Mouse (Mus musculus) embryonic facial prominence, embryonic 11.5 days (tissue): Measurements from ENCODE around the gene Cdh13. TPM values are rescaled to one million over a fixed set of nuclear protein-coding genes. Genes with fewer than 3 reads are reported as not detected.

Experiments used
- ATAC-seq: fragments of 200-750 bp; cut with Nextera tagmentation; replicated peaks from 2 replicates; pipeline ENCODE4 v1.8.0; 2017; ENCODE audit warnings: low read depth; ENCODE audit not compliant: insufficient number of reproducible peaks, low FRiP score, low TSS enrichment
- DNase-seq: peaks from one replicate; pipeline ENCODE4 v3.0.0-alpha.2; 2015; ENCODE audit warnings: low spot score
- H3K27ac ChIP-seq: fragments of 300-500 bp; sonication (generic); replicated peaks from 2 replicates; pipeline ENCODE4 v1.5.1; 2014; ENCODE audit warnings: mild to moderate bottlenecking, low read depth, low read length, control low read depth
- H3K27me3 ChIP-seq: fragments of 300-500 bp; sonication (generic); 2 replicates; pipeline ENCODE4 v1.6.1; 2014; ENCODE audit warnings: mild to moderate bottlenecking, low read length, moderate library complexity, mixed read lengths; ENCODE audit not compliant: control insufficient read depth, insufficient read depth
- H3K36me3 ChIP-seq: fragments of 300-500 bp; sonication (generic); replicated peaks from 2 replicates; pipeline ENCODE4 v1.6.1; 2014; ENCODE audit warnings: low read depth, mild to moderate bottlenecking, low read length, moderate library complexity, mixed read lengths; ENCODE audit not compliant: control insufficient read depth, insufficient read depth
- H3K4me1 ChIP-seq: fragments of 300-500 bp; sonication (generic); 2 replicates; pipeline ENCODE4 v1.6.1; 2014; ENCODE audit warnings: low read length, mixed read lengths; ENCODE audit not compliant: control insufficient read depth, insufficient read depth
- H3K4me2 ChIP-seq: fragments of 300-500 bp; sonication (generic); 2 replicates; pipeline ENCODE4 v1.6.1; 2014; ENCODE audit warnings: low read depth, mild to moderate bottlenecking, control low read depth, low read length, moderate library complexity
- H3K4me3 ChIP-seq: fragments of 300-500 bp; sonication (generic); 2 replicates; pipeline ENCODE4 v1.5.1; 2014; ENCODE audit warnings: low read depth, low read length, control low read depth
- H3K9ac ChIP-seq: fragments of 300-500 bp; sonication (generic); replicated peaks from 2 replicates; pipeline ENCODE4 v1.6.1; 2014; ENCODE audit warnings: mild to moderate bottlenecking, control low read depth, low read length
- H3K9me3 ChIP-seq: fragments of 300-500 bp; sonication (generic); replicated peaks from 2 replicates; pipeline ENCODE4 v1.6.1; 2016; ENCODE audit warnings: mild to moderate bottlenecking, low read length, inconsistent platforms, mixed read lengths; ENCODE audit not compliant: control insufficient read depth
- WGBS: fragments of 180-500 bp; shearing (Covaris S2); extraction: QIAGEN DNeasy Blood & Tissue Kit; methylation state at CpG from one replicate; pipeline ENCODE4 v1.1.7; 2014; 5-methylcytosine and 5-hydroxymethylcytosine counted together
- polyA plus RNA-seq: library from polyadenylated mRNA; unstranded; fragments of >200 nt; fragmentation: Nextera tagmentation; extraction: Ambion mirVana; gene quantifications from 2 replicates; pipeline ENCODE4 v1.2.1, GENCODE M21; 2014

Cdh13 gene
- polyA plus RNA-seq, 1 experiment from 2014 or later: 7.1 TPM

DNA sequence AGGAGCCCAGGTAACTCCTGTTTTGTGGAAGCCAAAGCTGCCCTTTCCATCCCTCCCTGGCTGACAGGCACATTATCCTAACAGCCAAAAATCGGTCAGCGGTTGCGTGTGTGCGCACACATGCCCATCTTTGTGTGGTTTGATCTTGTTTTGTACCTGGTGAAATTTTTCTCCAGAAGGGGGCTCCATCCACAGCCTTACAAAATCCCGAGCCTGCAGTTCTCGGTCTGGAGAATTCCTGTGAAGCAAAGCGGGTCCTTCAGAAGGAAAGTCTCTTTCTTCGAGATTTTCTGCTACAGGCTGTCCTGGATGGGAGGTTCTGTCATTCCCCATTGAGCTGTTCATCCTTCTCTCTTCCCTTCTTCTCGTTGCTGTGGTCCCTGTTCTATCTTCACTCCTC lies 4.0 kb downstream of the Cdh13 start:
- Histone ChIP-seq H3K4me1 (no peaks in the 10 kb centered on the region), H3K9me3 (no peaks in the 10 kb centered on the region), H3K27me3 (peaks cover 14% of the 10 kb centered on the region), H3K9ac (no peak overlapping the region), H3K4me3 (no peak overlapping the region), H3K4me2 (no peak overlapping the region), H3K36me3 (no peaks in the 10 kb centered on the region), H3K27ac (no peak overlapping the region)
- ATAC-seq (no peak), DNase-seq (peak; percentile 62)
- 45% methylated on average over 9 of the region's 9 CpGs for WGBS

DNA sequence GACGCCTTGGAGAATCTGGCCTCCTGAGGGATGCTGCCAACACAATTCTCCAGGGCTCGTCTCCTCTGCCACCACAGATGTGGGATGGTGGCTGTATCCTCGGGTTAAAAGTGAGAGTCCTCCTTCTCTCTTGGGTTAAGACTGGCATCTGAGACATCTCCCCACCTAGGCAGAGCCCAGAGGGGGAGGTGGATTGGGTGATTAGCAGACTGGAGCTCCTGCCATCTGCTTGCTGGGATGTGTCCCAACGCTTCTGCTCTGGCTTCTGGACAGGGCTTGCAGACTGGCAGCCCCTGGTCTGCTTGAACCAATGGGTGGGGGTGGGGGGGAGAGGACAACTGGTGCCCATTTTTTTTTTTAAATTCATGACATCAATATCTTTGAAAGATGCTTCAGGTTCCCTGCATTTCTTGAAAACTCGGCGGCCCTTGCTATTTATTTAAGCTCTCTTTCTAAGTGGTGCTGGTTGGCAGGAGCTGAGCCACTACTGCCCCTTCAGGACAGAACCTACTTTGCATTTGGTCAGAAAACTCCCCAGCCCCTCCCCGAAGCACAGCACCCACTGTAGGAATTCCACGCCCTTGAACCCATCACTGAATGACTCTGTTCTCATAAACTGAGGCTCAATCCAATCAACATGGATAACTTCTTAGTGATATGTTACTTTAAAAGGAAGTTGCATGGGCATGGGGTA lies 4.9 kb downstream of the Cdh13 start:
- ATAC-seq: no peak
- H3K4me3 ChIP-seq: no peak overlapping the region
- H3K36me3 ChIP-seq: no peaks in the 10 kb centered on the region
- 72% methylated on average over 8 of the region's 8 CpGs for WGBS
- no peak for DNase-seq
- no peaks in the 10 kb centered on the region for H3K4me1 ChIP-seq
- no peak overlapping the region for H3K9ac ChIP-seq
- peaks cover 14% of the 10 kb centered on the region for H3K27me3 ChIP-seq
- H3K4me2 ChIP-seq: no peak overlapping the region
- no peak overlapping the region for H3K27ac ChIP-seq
- no peaks in the 10 kb centered on the region for H3K9me3 ChIP-seq

DNA sequence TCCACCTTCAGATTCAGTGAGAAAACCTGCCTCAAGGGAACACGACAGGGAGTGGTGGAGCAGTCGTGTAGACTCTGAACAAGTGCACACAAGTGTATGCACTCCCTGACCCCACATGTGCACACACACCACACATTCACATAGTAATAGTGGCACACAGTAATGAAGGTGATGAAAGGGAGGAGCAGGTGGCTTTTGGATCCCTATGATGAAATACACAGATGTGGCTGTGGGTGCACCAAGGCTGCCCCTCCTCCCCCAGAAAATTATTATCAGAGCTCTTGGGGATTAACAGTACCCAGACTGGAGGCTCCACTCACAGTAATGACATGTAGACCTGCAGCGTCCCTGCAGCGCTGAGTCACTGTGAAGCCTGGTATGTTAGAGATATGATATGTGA lies 5.6 kb downstream of the Cdh13 start:
- DNase-seq: no peak
- H3K9ac ChIP-seq: no peak overlapping the region
- H3K36me3 ChIP-seq: no peaks in the 10 kb centered on the region
- WGBS: 90% methylated on average over 4 of the region's 4 CpGs
- H3K4me2 ChIP-seq: no peak overlapping the region
- H3K9me3 ChIP-seq: no peaks in the 10 kb centered on the region
- ATAC-seq: no peak
- H3K4me1 ChIP-seq: no peaks in the 10 kb centered on the region
- H3K4me3 ChIP-seq: no peak overlapping the region
- H3K27me3 ChIP-seq: peaks cover 14% of the 10 kb centered on the region
- no peak overlapping the region for H3K27ac ChIP-seq

DNA sequence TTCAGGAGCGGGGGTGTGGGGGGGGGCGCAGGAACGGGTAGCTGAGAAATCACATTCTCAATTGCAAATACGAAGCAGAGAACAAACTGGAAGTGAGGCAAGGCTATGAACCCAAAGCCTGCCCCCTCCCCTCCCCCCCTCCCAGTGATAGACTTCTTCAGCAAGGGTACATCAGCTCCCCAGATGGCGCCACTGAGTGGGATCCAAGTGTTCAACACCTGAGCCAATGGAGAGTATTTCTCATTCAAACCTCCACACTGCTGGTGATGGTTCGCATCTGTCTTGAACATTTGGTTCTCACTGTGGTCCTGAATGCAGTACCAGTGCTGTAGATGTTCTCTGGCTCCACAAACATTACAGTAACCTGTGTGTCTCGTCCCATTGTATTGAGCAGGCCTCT lies 6.0 kb downstream of the Cdh13 start:
- Histone ChIP-seq H3K27ac (no peak overlapping the region), H3K27me3 (peaks cover 12% of the 10 kb centered on the region), H3K4me1 (no peaks in the 10 kb centered on the region), H3K36me3 (no peaks in the 10 kb centered on the region), H3K4me2 (no peak overlapping the region), H3K4me3 (no peak overlapping the region), H3K9me3 (no peaks in the 10 kb centered on the region), H3K9ac (no peak overlapping the region)
- DNase-seq (no peak), ATAC-seq (no peak)
- WGBS: 90% methylated on average over 7 of the region's 7 CpGs

DNA sequence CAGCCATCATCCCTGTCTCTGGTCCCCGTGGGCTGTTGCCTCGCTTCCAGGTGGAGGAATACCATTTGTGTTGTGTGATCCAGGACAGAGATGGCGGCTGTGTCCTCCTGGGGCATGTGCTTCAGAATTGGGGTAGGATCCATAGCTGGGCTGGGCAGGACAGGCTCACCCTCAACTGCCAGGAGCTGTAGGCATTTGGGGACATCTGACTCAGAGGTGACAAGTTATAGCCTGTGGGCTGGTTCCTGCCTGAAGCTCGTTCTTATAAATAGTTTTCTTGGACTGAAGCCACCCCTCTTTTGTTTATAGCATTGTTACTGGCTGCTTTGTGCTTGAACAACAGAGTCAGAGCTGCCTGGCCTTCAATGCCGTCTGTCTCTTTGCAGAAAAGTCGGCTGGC lies 6.7 kb downstream of the Cdh13 start:
- H3K27ac ChIP-seq: no peak overlapping the region
- H3K4me2 ChIP-seq: no peak overlapping the region
- ATAC-seq (no peak), DNase-seq (no peak)
- H3K27me3 ChIP-seq: peaks cover 7% of the 10 kb centered on the region
- no peak overlapping the region for H3K9ac ChIP-seq
- WGBS: 71% methylated on average over 6 of the region's 6 CpGs
- H3K4me1 ChIP-seq: no peaks in the 10 kb centered on the region
- H3K9me3 ChIP-seq: no peaks in the 10 kb centered on the region
- H3K36me3 ChIP-seq: no peaks in the 10 kb centered on the region
- no peak overlapping the region for H3K4me3 ChIP-seq

DNA sequence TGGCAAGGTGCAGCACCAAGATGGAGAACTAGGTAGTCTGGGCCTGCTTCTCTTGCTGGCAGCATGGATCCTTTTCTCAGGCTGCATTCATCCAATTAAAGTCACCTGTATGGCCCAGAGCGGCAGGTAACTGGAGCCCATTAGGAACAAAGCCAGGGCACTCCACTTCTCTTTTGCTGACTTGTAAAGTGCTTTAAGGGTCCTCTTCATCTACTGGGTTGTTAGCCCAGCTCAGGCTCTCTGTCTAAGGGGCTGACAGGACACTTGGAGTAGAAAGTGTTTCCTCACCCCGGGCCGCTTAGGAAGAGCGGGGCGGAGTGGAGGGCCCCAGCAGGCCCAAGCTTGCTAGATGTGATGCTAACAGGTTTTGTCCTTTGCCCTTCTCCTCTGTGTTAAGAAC lies 12.9 kb downstream of the Cdh13 start:
- Histone ChIP-seq H3K4me1 (no peaks in the 10 kb centered on the region), H3K9ac (no peak overlapping the region)
- no peak for ATAC-seq

DNA sequence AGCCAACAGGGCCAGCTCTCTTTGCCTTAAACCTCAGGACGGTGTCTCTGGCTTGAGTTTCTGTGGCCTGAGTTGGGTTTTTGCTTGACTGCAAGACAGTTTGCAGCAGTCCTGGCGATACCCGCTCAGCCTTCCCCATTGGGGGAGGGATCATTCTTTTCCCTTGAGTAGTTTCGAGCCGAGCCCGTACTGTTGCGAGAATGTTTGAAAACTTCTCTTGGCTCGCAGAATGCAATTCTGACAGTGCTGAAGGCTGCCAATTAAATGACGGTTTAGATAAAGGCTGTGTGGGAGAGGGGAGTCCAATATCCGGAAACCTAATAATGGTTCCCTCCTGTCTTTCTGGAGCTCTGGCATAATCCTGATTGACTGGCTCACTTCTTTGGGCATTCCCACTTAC lies 23.4 kb downstream of the Cdh13 start:
- no peak overlapping the region for H3K27ac ChIP-seq
- WGBS: 75% methylated on average over 10 of the region's 10 CpGs
- H3K9me3 ChIP-seq: no peaks in the 10 kb centered on the region
- no peaks in the 10 kb centered on the region for H3K27me3 ChIP-seq
- DNase-seq (no peak), ATAC-seq (no peak)
- H3K9ac ChIP-seq: no peak overlapping the region
- H3K4me3 ChIP-seq: no peak overlapping the region
- no peak overlapping the region for H3K4me2 ChIP-seq
- H3K36me3 ChIP-seq: no peaks in the 10 kb centered on the region
- no peaks in the 10 kb centered on the region for H3K4me1 ChIP-seq

More for the DNA sequence above, 12.9 kb downstream of the Cdh13 start:
- DNase-seq: no peak
- Histone ChIP-seq H3K4me2 (no peak overlapping the region), H3K27me3 (no peaks in the 10 kb centered on the region), H3K4me3 (no peak overlapping the region), H3K9me3 (no peaks in the 10 kb centered on the region), H3K36me3 (no peaks in the 10 kb centered on the region), H3K27ac (no peak overlapping the region)
- 90% methylated on average over 5 of the region's 5 CpGs for WGBS

DNA sequence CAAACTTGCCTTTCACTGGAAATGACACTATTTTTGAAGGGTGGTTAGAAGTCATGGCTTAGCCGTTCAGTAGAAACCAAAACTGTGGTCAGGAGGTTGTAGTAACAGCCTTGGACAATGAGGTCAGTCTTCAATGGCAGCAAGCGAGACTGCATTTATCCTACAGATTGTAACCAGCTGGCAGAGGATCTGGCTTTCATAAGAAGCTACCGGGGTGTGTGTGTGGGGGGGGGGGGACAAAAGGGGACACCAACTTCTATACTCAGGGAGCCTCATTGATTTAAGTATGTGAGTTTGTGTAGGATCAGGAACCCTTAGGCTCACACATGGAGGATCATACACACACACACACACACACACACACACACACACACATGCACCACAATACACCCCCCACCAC lies 25.6 kb downstream of the Cdh13 start:
- ATAC-seq (no peak), DNase-seq (peak; percentile 57)
- Histone ChIP-seq H3K4me3 (no peak overlapping the region), H3K27ac (no peak overlapping the region), H3K27me3 (no peaks in the 10 kb centered on the region), H3K9ac (no peak overlapping the region), H3K9me3 (no peaks in the 10 kb centered on the region), H3K36me3 (no peaks in the 10 kb centered on the region), H3K4me1 (no peaks in the 10 kb centered on the region), H3K4me2 (no peak overlapping the region)
- WGBS: 24% methylated on average over 3 of the region's 3 CpGs
